Mouse (Mus musculus) urinary bladder, postnatal 4 days (tissue): Measurements from ENCODE around the gene Slc26a5.

Experiments
- DNase-seq, 2 experiments: peaks; one replicate each; pipeline ENCODE4 v3.0.0; 2021 to 2022; ENCODE audit warnings: low spot score in 2 of 2

Gene Slc26a5

GRCm38 (mm10) chr5:21865346-21866107 lies at the start of gene Slc26a5:
Gene Slc26a5 (minus strand): TSS chr5:21865604.
- no peak for DNase-seq

GRCm38 (mm10) chr5:21914776-21915175 lies 49.4 kb upstream of the Slc26a5 start:
- no peak for DNase-seq

GRCm38 (mm10) chr5:21912835-21913530 lies 47.6 kb upstream of the Slc26a5 start:
- no peak for DNase-seq

GRCm38 (mm10) chr5:21910726-21911125 lies 45.3 kb upstream of the Slc26a5 start:
- DNase-seq: no peak

- DNase-seq: no peak
These were observed 44.3 kb upstream of the Slc26a5 start for GRCm38 (mm10) chr5:21909713-21910112.

- no peak for DNase-seq
These were observed 36.0 kb upstream of the Slc26a5 start for GRCm38 (mm10) chr5:21901411-21901810.

- no peak for DNase-seq
These were observed 35.5 kb upstream of the Slc26a5 start for GRCm38 (mm10) chr5:21900891-21901290.

GRCm38 (mm10) chr5:21898875-21899274 lies 33.5 kb upstream of the Slc26a5 start:
- DNase-seq: no peak

GRCm38 (mm10) chr5:21896586-21896985 lies 31.2 kb upstream of the Slc26a5 start:
- no peak for DNase-seq

- no peak for DNase-seq
These were observed 28.8 kb upstream of the Slc26a5 start for GRCm38 (mm10) chr5:21894168-21894567.

- DNase-seq: no peak
These were observed 1.3 kb upstream of the Slc26a5 start for GRCm38 (mm10) chr5:21866750-21867149.

- no peak for DNase-seq
These were observed 908 bp upstream of the Slc26a5 start for GRCm38 (mm10) chr5:21866311-21866712.

GRCm38 (mm10) chr5:21858653-21859052 lies 6.8 kb downstream of the Slc26a5 start:
- DNase-seq: no peak

- no peak for DNase-seq
These were observed 13.6 kb downstream of the Slc26a5 start for GRCm38 (mm10) chr5:21851679-21852340.

- no peak for DNase-seq
These were observed 18.0 kb downstream of the Slc26a5 start for GRCm38 (mm10) chr5:21847438-21847837.

- DNase-seq: no peak
These were observed 18.7 kb downstream of the Slc26a5 start for GRCm38 (mm10) chr5:21846616-21847290.

GRCm38 (mm10) chr5:21844676-21845075 lies 20.7 kb downstream of the Slc26a5 start:
- no peak for DNase-seq

- DNase-seq: no peak
These were observed 33.6 kb downstream of the Slc26a5 start for GRCm38 (mm10) chr5:21831761-21832160.

- DNase-seq: no peak
These were observed 36.5 kb downstream of the Slc26a5 start for GRCm38 (mm10) chr5:21828855-21829254.

GRCm38 (mm10) chr5:21827643-21828042 lies 37.8 kb downstream of the Slc26a5 start:
- no peak for DNase-seq

GRCm38 (mm10) chr5:21826370-21826769 lies 39.0 kb downstream of the Slc26a5 start:
- no peak for DNase-seq

GRCm38 (mm10) chr5:21813994-21814393 lies 51.4 kb downstream of the Slc26a5 start:
- no peak for DNase-seq
